Mouse (Mus musculus): ENCODE results near the gene Olfr1431. TPM values are rescaled to one million over a fixed set of nuclear protein-coding genes. Genes with fewer than 3 reads are reported as not detected.
"Not testable (repeated sequence)": the region's sequence is repeated elsewhere in the genome, so short reads cannot be mapped to it uniquely, and the experiment has no call there.

Gene Olfr1431
- not detected in 2 replicates for polyA plus RNA-seq (2015; fragmentation: Nextera tagmentation; extraction: Ambion mirVana)

DNA sequence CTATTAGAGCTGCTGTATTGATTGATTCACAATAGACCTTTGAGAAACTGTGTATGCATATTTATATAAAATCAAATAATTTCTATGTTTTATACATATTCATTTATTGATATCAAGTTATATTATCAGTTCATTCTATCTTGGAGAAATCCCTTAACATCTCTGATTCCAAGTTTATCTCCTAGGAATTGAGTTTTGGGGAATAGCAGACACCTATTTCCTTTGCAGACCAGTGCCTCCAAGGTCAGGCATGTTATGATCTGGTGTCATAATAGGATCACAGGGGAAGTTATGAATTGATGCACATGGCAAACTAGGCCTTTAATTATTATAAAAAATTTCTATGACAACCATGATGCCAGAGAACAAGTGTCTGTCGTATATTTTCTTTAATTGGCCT, at the start of gene Olfr1431:
Gene Olfr1431 (plus strand): TSS at position 301 of the 400 bp plus-strand sequence.
- Histone ChIP-seq H3K36me3 (no peaks in the 10 kb centered on the region), H3K9me3 (replicated peaks) (no peaks in the 10 kb centered on the region), H3K27ac (no peak within 1 kb of the TSS), H3K4me1 (no peaks in the 10 kb centered on the region), H3K4me3 (replicated peaks) (no peak within 1 kb of the TSS), H3K27me3 (no peaks in the 10 kb centered on the region), H3K4me2 (no peak within 1 kb of the TSS), H3K9ac (no peak within 1 kb of the TSS)
- ATAC-seq (replicated peaks; ENCODE audit: low FRiP score) = no peak
- WGBS = 67% methylated on average over 1 of the region's 1 CpGs

DNA sequence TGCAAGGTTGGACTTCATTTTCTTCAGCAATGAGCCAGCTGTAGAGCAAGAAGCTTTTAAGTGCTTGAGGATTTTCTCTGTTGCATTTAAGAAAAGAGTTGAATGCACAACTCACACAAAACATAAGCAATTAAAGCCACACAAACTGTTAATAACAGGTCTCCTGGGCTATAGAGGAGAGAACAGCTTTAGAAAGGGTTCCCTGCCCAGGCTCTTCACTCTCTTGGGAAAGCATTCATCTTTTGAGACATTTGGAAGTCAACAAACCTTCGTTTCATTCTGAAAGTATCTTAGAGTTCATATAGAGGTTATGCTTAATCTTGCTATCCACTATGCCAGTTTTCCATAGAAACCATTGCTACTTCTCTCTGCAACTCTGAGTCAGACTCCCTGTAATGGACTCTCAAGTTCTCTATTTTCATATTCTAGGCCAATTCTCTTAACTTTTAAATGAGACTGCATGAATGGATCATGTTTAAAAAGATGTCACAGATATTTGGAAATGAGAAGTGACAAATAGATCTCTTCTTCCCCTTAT, 30.3 kb upstream of the Olfr1431 start, which contains the start of gene Olfr1555-ps1:
Gene Olfr1555-ps1 (minus strand): TSS at position 51 of the 538 bp plus-strand sequence.
- not testable (repeated sequence) for H3K27ac ChIP-seq; H3K4me2 ChIP-seq; H3K9me3 ChIP-seq (replicated peaks); H3K4me1 ChIP-seq; H3K9ac ChIP-seq; H3K4me3 ChIP-seq (replicated peaks); ATAC-seq (replicated peaks; ENCODE audit: low FRiP score); H3K36me3 ChIP-seq; H3K27me3 ChIP-seq
- 47% methylated on average over 1 of the region's 1 CpGs for WGBS

DNA sequence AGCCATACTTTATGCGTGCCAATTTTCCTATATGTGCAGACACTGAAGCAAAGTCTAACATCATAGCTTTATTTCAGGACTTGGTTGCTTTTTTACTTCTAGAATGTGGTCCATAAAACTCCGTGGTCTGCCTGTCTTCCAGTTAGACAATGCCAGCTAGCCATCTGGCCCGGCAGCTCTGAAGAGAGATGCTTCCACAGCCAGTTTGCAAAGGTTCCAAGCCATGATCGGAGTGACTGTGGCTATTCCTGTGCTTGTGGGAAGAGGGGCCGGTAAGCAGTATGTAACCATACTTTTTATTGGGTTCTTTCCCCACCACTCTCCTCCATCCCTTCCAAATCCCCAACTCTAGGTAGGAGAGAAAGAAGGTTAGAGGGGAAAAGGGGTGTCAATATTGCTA, 25.0 kb upstream of the Olfr1431 start:
- WGBS = 87% methylated on average over 5 of the region's 5 CpGs
- not testable (repeated sequence) for H3K4me2 ChIP-seq; H3K4me1 ChIP-seq; H3K27ac ChIP-seq; ATAC-seq (replicated peaks; ENCODE audit: low FRiP score); H3K4me3 ChIP-seq (replicated peaks); H3K36me3 ChIP-seq; H3K9me3 ChIP-seq (replicated peaks); H3K9ac ChIP-seq; H3K27me3 ChIP-seq

GRCm38 (mm10) chr19:12199076-12199475, 1.4 kb upstream of the Olfr1431 start:
- H3K36me3 ChIP-seq; ATAC-seq (replicated peaks; ENCODE audit: low FRiP score); H3K4me3 ChIP-seq (replicated peaks); H3K9me3 ChIP-seq (replicated peaks); H3K4me2 ChIP-seq; H3K27me3 ChIP-seq; H3K9ac ChIP-seq; H3K27ac ChIP-seq; H3K4me1 ChIP-seq: not testable (repeated sequence)
- 87% methylated on average over 4 of the region's 4 CpGs for WGBS

- H3K27me3 ChIP-seq; H3K27ac ChIP-seq; H3K4me3 ChIP-seq (replicated peaks); H3K9me3 ChIP-seq (replicated peaks); ATAC-seq (replicated peaks; ENCODE audit: low FRiP score); H3K4me2 ChIP-seq; H3K9ac ChIP-seq; H3K36me3 ChIP-seq; H3K4me1 ChIP-seq: not testable (repeated sequence)
These were observed 32.1 kb downstream of the Olfr1431 start, which contains the start of gene Olfr1432 for GRCm38 (mm10) chr19:12232496-12232895. Gene Olfr1432 (minus strand): TSS chr19:12232596.

- no peak within 1 kb of the TSS for H3K4me3 ChIP-seq (replicated peaks)
- no peak within 1 kb of the TSS for H3K27ac ChIP-seq
- H3K9me3 ChIP-seq (replicated peaks) = no peaks in the 10 kb centered on the region
- WGBS = 77% methylated on average over 1 of the region's 1 CpGs
- no peaks in the 10 kb centered on the region for H3K4me1 ChIP-seq
- H3K27me3 ChIP-seq = no peaks in the 10 kb centered on the region
- no peak within 1 kb of the TSS for H3K4me2 ChIP-seq
- no peak for ATAC-seq (replicated peaks; ENCODE audit: low FRiP score)
- no peaks in the 10 kb centered on the region for H3K36me3 ChIP-seq
- H3K9ac ChIP-seq = no peak within 1 kb of the TSS
These were observed 41.1 kb downstream of the Olfr1431 start, which contains the start of gene Olfr262 for GRCm38 (mm10) chr19:12241559-12241958. Gene Olfr262 (minus strand): TSS chr19:12241659.

- no peaks in the 10 kb centered on the region for H3K9me3 ChIP-seq (replicated peaks)
- H3K4me2 ChIP-seq = no peak within 1 kb of the TSS
- H3K4me1 ChIP-seq = no peaks in the 10 kb centered on the region
- 61% methylated on average over 1 of the region's 1 CpGs for WGBS
- H3K36me3 ChIP-seq = no peaks in the 10 kb centered on the region
- H3K27me3 ChIP-seq = no peaks in the 10 kb centered on the region
- no peak within 1 kb of the TSS for H3K9ac ChIP-seq
- ATAC-seq (replicated peaks; ENCODE audit: low FRiP score) = no peak
- H3K4me3 ChIP-seq (replicated peaks) = no peak within 1 kb of the TSS
- no peak within 1 kb of the TSS for H3K27ac ChIP-seq
These were observed 60.3 kb downstream of the Olfr1431 start, which contains the start of gene Olfr235 for GRCm38 (mm10) chr19:12260732-12261131. Gene Olfr235 (plus strand): TSS chr19:12261032.

Other genes with a start within 250 kb of the Olfr1431 start
- gene Osbp, start 234.7 kb upstream of the Olfr1431 start, polyA plus RNA-seq (2015; fragmentation: Nextera tagmentation; extraction: Ambion mirVana) = 3.9 and 4.2 TPM in 2 replicates
- gene Olfr1423, start 159.3 kb upstream of the Olfr1431 start, polyA plus RNA-seq (2015; fragmentation: Nextera tagmentation; extraction: Ambion mirVana) = not detected in 2 replicates
- not detected in 2 replicates for gene Olfr1424, start 138.0 kb upstream of the Olfr1431 start, polyA plus RNA-seq (2015; fragmentation: Nextera tagmentation; extraction: Ambion mirVana)
- not detected in 2 replicates for gene Olfr1425, start 122.9 kb upstream of the Olfr1431 start, polyA plus RNA-seq (2015; fragmentation: Nextera tagmentation; extraction: Ambion mirVana)
- gene Olfr1426, start 108.6 kb upstream of the Olfr1431 start, polyA plus RNA-seq (2015; fragmentation: Nextera tagmentation; extraction: Ambion mirVana) = not detected in 2 replicates
- gene Olfr1427, start 97.3 kb upstream of the Olfr1431 start, polyA plus RNA-seq (2015; fragmentation: Nextera tagmentation; extraction: Ambion mirVana) = not detected in 2 replicates
- gene Olfr1428, start 84.7 kb upstream of the Olfr1431 start, polyA plus RNA-seq (2015; fragmentation: Nextera tagmentation; extraction: Ambion mirVana) = not detected in 2 replicates
- gene Olfr76, start 77.4 kb upstream of the Olfr1431 start, polyA plus RNA-seq (2015; fragmentation: Nextera tagmentation; extraction: Ambion mirVana) = not detected in 2 replicates
- not detected in 2 replicates for gene Olfr1555-ps1, start 30.5 kb upstream of the Olfr1431 start, polyA plus RNA-seq (2015; fragmentation: Nextera tagmentation; extraction: Ambion mirVana)
- gene Olfr1432, start 32.0 kb downstream of the Olfr1431 start, polyA plus RNA-seq (2015; fragmentation: Nextera tagmentation; extraction: Ambion mirVana) = not detected in 2 replicates
- not detected in 2 replicates for gene Olfr262, start 41.0 kb downstream of the Olfr1431 start, polyA plus RNA-seq (2015; fragmentation: Nextera tagmentation; extraction: Ambion mirVana)
- gene Olfr235, start 60.4 kb downstream of the Olfr1431 start, polyA plus RNA-seq (2015; fragmentation: Nextera tagmentation; extraction: Ambion mirVana) = not detected in 2 replicates
- not detected in 2 replicates for gene Olfr1434, start 79.2 kb downstream of the Olfr1431 start, polyA plus RNA-seq (2015; fragmentation: Nextera tagmentation; extraction: Ambion mirVana)
- gene Olfr1436, start 98.5 kb downstream of the Olfr1431 start, polyA plus RNA-seq (2015; fragmentation: Nextera tagmentation; extraction: Ambion mirVana) = not detected in 2 replicates
- not detected in 2 replicates for gene Olfr1437, start 124.5 kb downstream of the Olfr1431 start, polyA plus RNA-seq (2015; fragmentation: Nextera tagmentation; extraction: Ambion mirVana)
- not detected in 2 replicates for gene Olfr1438-ps1, start 135.3 kb downstream of the Olfr1431 start, polyA plus RNA-seq (2015; fragmentation: Nextera tagmentation; extraction: Ambion mirVana)
- not detected in 2 replicates for gene Olfr1440, start 186.6 kb downstream of the Olfr1431 start, polyA plus RNA-seq (2015; fragmentation: Nextera tagmentation; extraction: Ambion mirVana)
- not detected in 2 replicates for gene Olfr1441, start 216.8 kb downstream of the Olfr1431 start, polyA plus RNA-seq (2015; fragmentation: Nextera tagmentation; extraction: Ambion mirVana)
- not detected in 2 replicates for gene Pfpl, start 227.3 kb downstream of the Olfr1431 start, polyA plus RNA-seq (2015; fragmentation: Nextera tagmentation; extraction: Ambion mirVana)

Measured in kidney, embryonic 15.5 days (tissue).